Mouse (Mus musculus) ES-E14 (cell line): ENCODE measurements around the gene Rbm42.

ENCODE experiments used
- HCFC1 ChIP-seq: IDR thresholded peaks from 2 replicates; pipeline ENCODE4 v1.6.1; 2012; ENCODE audit warnings: low read length, inconsistent platforms, borderline replicate concordance; ENCODE audit not compliant: insufficient read depth
- MAFK ChIP-seq: IDR thresholded peaks from 2 replicates; pipeline ENCODE4 v1.6.1; 2014; ENCODE audit warnings: mild to moderate bottlenecking, low read depth, low read length, inconsistent platforms; ENCODE audit not compliant: insufficient read depth
- ZC3H11A ChIP-seq: IDR thresholded peaks from 2 replicates; pipeline ENCODE4 v1.6.1; 2012; ENCODE audit warnings: low read depth, mild to moderate bottlenecking, inconsistent platforms, low read length, borderline replicate concordance
- ZNF384 ChIP-seq: IDR thresholded peaks from 2 replicates; pipeline ENCODE4 v1.6.1; 2012; ENCODE audit warnings: low read depth, low read length, inconsistent platforms

GRCm38 (mm10) chr7:30600651-30601050 is 49.5 kb downstream of the Rbm42 start:
- no peak for TF ChIP-seq ZNF384
- no peak for TF ChIP-seq HCFC1
- TF ChIP-seq MAFK: no peak
- no peak for TF ChIP-seq ZC3H11A
